Mouse (Mus musculus) spleen, adult 2 months (tissue): ENCODE data around the gene Igsf21. TPM values are rescaled to one million over a fixed set of nuclear protein-coding genes. Genes with fewer than 3 reads are reported as not detected.

Source experiments
- DNase-seq, 2 experiments: peaks; one replicate each; pipeline versions ENCODE4 v3.0.0 to v3.0.0-alpha.2; 2012 to 2021; ENCODE audit warnings: low spot score in 2 of 2, low read depth in 1 of 2
- H3K27ac ChIP-seq: fragments of 200-500 bp; 2 replicates; pipeline ENCODE4 v1.5.1; 2012; ENCODE audit warnings: low read length, inconsistent platforms; ENCODE audit not compliant: insufficient read depth
- H3K27me3 ChIP-seq: fragments of 200-500 bp; 2 replicates; pipeline ENCODE4 v1.6.1; 2012; ENCODE audit warnings: mild to moderate bottlenecking, moderate library complexity, low read length, inconsistent platforms; ENCODE audit not compliant: control insufficient read depth, insufficient read depth
- H3K36me3 ChIP-seq: fragments of 200-500 bp; 2 replicates; pipeline ENCODE4 v1.6.1; 2012; ENCODE audit warnings: mild to moderate bottlenecking, low read length, inconsistent platforms; ENCODE audit not compliant: control insufficient read depth, insufficient read depth
- H3K4me1 ChIP-seq: fragments of 200-500 bp; 2 replicates; pipeline ENCODE4 v1.6.1; 2011; ENCODE audit warnings: inconsistent platforms; ENCODE audit not compliant: control insufficient read depth, insufficient read depth, insufficient read length
- H3K4me3 ChIP-seq: fragments of 200-500 bp; 2 replicates; pipeline ENCODE4 v1.5.1; 2011; ENCODE audit warnings: mild to moderate bottlenecking, inconsistent platforms; ENCODE audit not compliant: insufficient read depth, insufficient read length; ENCODE audit errors: extremely low read depth
- CTCF ChIP-seq: fragments of 200-500 bp; IDR thresholded peaks from 2 replicates; pipeline ENCODE4 v1.5.1; 2011; ENCODE audit warnings: mild to moderate bottlenecking, inconsistent platforms; ENCODE audit not compliant: insufficient read depth, insufficient read length, insufficient replicate concordance; ENCODE audit errors: extremely low read depth
- POLR2A ChIP-seq: fragments of 200-500 bp; IDR thresholded peaks from 2 replicates; pipeline ENCODE4 v1.6.1; 2011; ENCODE audit warnings: low read depth, low read length, inconsistent platforms
- WGBS: fragments of 180-500 bp; shearing (Covaris S2); methylation state at CpG from one replicate; pipeline ENCODE4 v1.1.7; 2018; 5-methylcytosine and 5-hydroxymethylcytosine counted together
- polyA plus RNA-seq: library from polyadenylated mRNA; depleted of rRNA; stranded (reverse); fragments of >200 nt; gene quantifications from 2 replicates; pipeline ENCODE4 v1.2.3, GENCODE M21; 2012

Igsf21 gene
- polyA plus RNA-seq, 1 experiment = 0.05 TPM

- no peaks in the 10 kb centered on the region for H3K4me1 ChIP-seq
- no peak for DNase-seq
- TF ChIP-seq CTCF (no peak), POLR2A (no peak)
- H3K27me3 ChIP-seq = no peaks in the 10 kb centered on the region
- H3K4me3 ChIP-seq = no peak overlapping the region
- H3K27ac ChIP-seq = no peak overlapping the region
- WGBS = 79% methylated on average over 12 of the region's 12 CpGs
- H3K36me3 ChIP-seq = no peaks in the 10 kb centered on the region
These were observed 169.6 kb downstream of the Igsf21 start for GRCm38 (mm10) chr4:140076852-140077563.

GRCm38 (mm10) chr4:140076428-140076827 is 170.2 kb downstream of the Igsf21 start:
- Histone ChIP-seq H3K27me3 (no peaks in the 10 kb centered on the region), H3K36me3 (no peaks in the 10 kb centered on the region), H3K4me1 (no peaks in the 10 kb centered on the region), H3K27ac (no peak overlapping the region), H3K4me3 (no peak overlapping the region)
- no peak for TF ChIP-seq POLR2A
- no peak for TF ChIP-seq CTCF
- 68% methylated on average over 6 of the region's 6 CpGs for WGBS
- no peak for DNase-seq

DNA sequence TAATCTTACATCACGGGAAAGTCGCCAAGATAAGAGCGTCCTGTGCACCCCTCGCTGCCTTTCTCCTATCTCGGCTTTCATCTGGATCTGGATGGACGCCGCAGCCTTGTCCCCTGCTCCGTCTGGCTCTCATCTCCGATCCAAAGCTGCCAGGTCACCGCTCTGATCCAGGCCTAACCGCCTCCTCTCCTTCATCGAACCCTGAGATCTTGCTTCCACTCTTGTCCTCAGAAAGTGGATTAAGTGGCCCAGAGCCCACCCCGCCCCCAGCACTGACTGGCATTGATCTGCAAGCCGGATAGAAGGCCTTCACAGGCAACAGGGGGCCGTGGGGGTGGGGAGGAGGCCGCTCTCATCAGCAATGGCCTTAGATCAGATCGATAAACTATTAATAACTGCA is 175.5 kb downstream of the Igsf21 start:
- H3K27me3 ChIP-seq = no peaks in the 10 kb centered on the region
- no peak for DNase-seq
- H3K4me3 ChIP-seq = no peak overlapping the region
- no peak overlapping the region for H3K27ac ChIP-seq
- H3K4me1 ChIP-seq = no peaks in the 10 kb centered on the region
- 27% methylated on average over 17 of the region's 17 CpGs for WGBS
- no peaks in the 10 kb centered on the region for H3K36me3 ChIP-seq
- TF ChIP-seq POLR2A = no peak
- TF ChIP-seq CTCF = no peak

- H3K4me3 ChIP-seq = no peak overlapping the region
These were observed 176.3 kb downstream of the Igsf21 start for GRCm38 (mm10) chr4:140070331-140070652.

GRCm38 (mm10) chr4:140069563-140070330 is 176.8 kb downstream of the Igsf21 start:
- no peak for DNase-seq
- no peak overlapping the region for H3K4me3 ChIP-seq
- no peaks in the 10 kb centered on the region for H3K4me1 ChIP-seq
- no peaks in the 10 kb centered on the region for H3K27me3 ChIP-seq
- WGBS = 20% methylated on average over 15 of the region's 15 CpGs
- no peak overlapping the region for H3K27ac ChIP-seq
- TF ChIP-seq CTCF (no peak), POLR2A (no peak)
- H3K36me3 ChIP-seq = no peaks in the 10 kb centered on the region

More at GRCm38 (mm10) chr4:140070331-140070652, 176.3 kb downstream of the Igsf21 start:
- 40% methylated on average over 10 of the region's 10 CpGs for WGBS
- no peak for DNase-seq
- Histone ChIP-seq H3K36me3 (no peaks in the 10 kb centered on the region), H3K27ac (no peak overlapping the region), H3K4me1 (no peaks in the 10 kb centered on the region), H3K27me3 (no peaks in the 10 kb centered on the region)
- no peak for TF ChIP-seq CTCF
- TF ChIP-seq POLR2A = no peak

- Histone ChIP-seq H3K4me3 (no peak overlapping the region), H3K36me3 (no peaks in the 10 kb centered on the region), H3K27me3 (no peaks in the 10 kb centered on the region), H3K27ac (no peak overlapping the region), H3K4me1 (no peaks in the 10 kb centered on the region)
- 98% methylated on average over 6 of the region's 6 CpGs for WGBS
- TF ChIP-seq POLR2A (no peak), CTCF (no peak)
- no peak for DNase-seq
These were observed 178.1 kb downstream of the Igsf21 start for GRCm38 (mm10) chr4:140068468-140068867.

- H3K36me3 ChIP-seq = no peaks in the 10 kb centered on the region
- no peak overlapping the region for H3K27ac ChIP-seq
- no peak for DNase-seq
- H3K4me1 ChIP-seq = no peaks in the 10 kb centered on the region
- no peak for TF ChIP-seq CTCF
- no peak for TF ChIP-seq POLR2A
- H3K27me3 ChIP-seq = no peaks in the 10 kb centered on the region
- no peak overlapping the region for H3K4me3 ChIP-seq
- 88% methylated on average over 12 of the region's 12 CpGs for WGBS
These were observed 180.6 kb downstream of the Igsf21 start for GRCm38 (mm10) chr4:140066011-140066410.
